Mouse (Mus musculus) 416B (cell line): Measurements from ENCODE around the gene Edc3.
A peak's percentile ranks its signal among the peaks of the same experiment; 100 is the strongest.
"Not testable (repeated sequence)": the region's sequence is repeated elsewhere in the genome, so short reads cannot be mapped to it uniquely, and the experiment has no call there.

Source experiments
- DNase-seq: peaks from one replicate; pipeline ENCODE4 v3.0.0; 2011; ENCODE audit warnings: low read depth

Gene Edc3

DNA sequence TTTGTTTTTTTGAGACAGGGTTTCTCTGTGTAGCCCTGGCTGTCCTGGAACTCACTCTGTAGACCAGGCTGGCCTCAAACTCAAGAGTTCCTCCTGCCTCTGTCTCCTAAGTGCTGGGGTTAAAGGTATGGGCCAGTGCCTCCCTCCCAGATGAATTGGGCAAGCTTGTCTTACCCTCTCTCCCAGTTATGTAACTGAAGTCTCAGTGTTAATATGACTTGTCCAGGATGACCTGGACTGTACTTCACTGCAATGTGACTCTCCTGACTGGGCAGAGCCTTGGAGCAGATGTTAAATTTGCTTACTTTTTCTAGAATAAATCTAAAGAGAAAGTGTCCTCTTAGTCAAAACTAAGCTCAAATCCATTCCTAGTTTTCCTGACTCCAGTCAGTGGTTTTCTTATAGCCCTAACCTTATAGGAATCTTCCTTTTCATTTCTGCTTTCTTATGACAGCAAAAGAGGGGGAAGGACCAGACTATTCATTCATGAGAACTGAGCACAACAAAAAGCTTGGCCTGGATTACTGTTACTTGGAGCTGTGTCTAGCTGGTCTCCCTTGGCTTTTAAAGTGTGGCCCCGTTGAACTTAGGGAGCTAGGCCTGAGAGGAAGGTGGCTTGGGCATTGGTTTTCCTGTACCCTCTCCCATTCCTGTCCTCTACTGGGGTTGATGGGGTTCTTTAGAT lies 9.7 kb upstream of the Edc3 start:
- peak; percentile 40 for DNase-seq

- no peak for DNase-seq
These were observed 1.8 kb upstream of the Edc3 start for GRCm38 (mm10) chr9:57706496-57706895.

DNA sequence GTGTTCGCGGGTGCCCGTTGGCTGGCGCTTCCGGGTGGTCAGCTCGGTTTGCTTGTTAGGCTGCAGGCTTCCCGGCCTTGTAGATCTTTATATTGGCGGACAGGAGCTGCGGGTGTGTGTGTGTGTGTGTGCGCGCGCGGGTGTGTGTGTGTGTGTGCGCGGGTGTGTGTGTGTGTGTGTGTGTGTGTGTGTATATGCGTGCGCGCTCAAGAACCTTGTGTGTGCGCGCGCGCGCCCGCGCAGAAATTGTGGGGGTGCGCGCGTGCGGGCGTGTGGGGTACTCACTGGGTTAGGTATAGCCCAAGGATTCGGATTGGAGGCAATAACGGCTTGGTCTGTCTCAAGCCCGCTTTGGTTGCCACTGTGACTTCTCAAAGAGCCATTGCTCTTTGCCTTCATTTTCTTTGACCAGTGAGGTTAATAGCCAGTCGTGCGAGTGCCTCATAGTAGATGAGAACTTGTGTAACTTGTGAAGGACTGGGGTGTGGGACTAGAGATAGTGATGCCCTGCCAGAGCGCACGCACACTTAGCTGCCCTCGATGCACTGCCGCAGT lies 457 bp downstream of the Edc3 start:
- no peak for DNase-seq

DNA sequence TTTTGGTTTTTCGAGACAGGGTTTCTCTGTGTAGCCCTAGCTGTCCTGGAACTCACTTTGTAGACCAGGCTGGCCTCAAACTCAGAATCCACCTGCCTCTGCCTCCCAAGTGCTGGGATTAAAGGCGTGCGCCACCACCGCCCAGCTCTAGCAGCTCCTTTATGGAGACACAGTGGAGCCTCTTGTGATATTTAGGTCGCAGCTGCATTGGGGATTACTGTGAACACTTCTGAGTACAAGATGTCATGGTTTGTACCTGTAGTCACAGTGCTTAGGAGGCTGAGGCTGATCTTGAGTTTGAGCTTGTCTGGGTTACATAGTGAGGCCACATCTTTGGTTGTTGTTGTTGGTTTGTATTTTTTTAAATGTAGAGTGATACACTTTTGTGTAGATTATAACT lies 1.9 kb downstream of the Edc3 start:
- not testable (repeated sequence) for DNase-seq

DNA sequence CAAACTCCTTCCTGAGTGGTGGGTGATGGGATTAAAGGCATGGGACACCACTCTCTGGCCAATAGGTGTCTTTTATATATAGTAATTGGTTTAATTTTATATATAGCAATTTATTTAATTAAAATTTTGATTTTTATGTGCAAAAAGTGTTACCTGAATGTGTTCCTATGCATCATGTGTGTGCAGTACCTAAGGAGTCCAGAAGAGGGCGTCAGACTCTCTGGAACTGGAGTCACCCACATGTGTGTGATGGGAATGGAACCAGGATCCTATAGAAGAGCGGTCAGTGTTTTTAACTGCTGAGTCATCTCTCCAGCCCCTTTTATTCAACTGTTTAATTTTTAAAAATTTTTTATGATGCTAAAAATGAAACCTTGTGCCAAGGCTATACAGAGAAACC lies 3.9 kb downstream of the Edc3 start:
- DNase-seq: peak; percentile 17

GRCm38 (mm10) chr9:57718408-57718807 lies 10.1 kb downstream of the Edc3 start:
- DNase-seq: no peak

DNA sequence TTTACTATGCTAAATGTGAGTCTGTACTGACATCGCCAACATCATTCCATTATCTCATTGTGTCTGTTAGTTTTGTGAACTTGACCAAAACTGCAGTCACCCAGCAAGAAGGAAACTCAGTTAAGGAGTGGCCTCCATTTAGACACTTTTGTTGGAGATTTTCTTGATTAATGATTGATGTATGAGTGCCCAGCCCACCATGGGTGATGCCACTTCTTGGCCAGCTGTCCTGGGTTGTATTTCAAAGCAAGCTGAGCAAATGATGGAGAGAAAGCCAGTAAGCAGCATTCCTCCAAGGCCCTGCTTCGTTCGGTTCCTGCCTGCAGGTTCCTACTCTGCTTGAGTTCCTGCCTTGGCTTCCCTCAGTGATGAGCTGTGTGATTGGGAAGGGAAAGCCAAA lies 12.4 kb downstream of the Edc3 start:
- DNase-seq: no peak

DNA sequence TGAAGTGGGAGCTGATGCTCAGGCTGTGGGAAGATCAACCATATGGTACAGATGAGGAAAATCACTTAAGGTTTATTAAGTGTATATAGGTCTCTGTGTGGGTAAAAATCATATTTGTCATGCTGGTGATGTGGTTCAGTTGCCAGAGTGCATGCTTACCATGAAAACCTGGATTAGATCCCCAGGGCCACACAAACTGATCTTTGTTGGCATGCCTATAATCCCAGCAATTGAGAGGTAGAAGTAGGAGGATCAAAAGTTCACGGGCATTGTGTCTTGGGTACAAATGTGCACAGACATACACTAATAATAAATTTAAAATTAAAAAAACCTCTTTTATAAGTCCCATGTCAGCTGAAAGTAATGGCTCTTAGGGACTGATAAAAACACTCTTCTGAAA lies 14.0 kb downstream of the Edc3 start:
- no peak for DNase-seq

DNA sequence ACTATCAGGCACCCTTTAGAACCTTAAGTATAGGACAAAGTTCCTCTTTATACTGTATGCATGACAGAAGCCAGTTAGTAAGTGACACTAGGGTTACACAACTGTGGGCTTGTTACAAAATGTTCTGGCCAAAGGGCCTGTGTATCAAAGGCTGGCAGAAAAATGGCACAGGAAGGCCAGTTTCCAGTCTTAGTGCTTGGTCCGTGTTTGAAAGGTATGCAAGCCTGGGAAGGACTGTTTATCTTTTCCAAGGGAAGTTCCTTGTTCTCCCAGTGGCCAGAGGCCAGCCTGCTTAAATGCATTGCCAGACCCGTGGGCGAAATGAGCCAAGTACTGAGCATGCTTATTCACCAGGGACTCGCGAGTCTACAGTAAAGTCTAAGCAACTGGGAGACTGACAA lies 15.0 kb downstream of the Edc3 start:
- peak; percentile 72 for DNase-seq

- DNase-seq: no peak
These were observed 15.5 kb downstream of the Edc3 start for GRCm38 (mm10) chr9:57723796-57724195.

GRCm38 (mm10) chr9:57724701-57725100 lies 16.4 kb downstream of the Edc3 start:
- no peak for DNase-seq

- DNase-seq: peak; percentile 17
These were observed 20.0 kb downstream of the Edc3 start for GRCm38 (mm10) chr9:57728312-57728711.

- no peak for DNase-seq
These were observed 25.3 kb downstream of the Edc3 start for GRCm38 (mm10) chr9:57733606-57734005.

DNA sequence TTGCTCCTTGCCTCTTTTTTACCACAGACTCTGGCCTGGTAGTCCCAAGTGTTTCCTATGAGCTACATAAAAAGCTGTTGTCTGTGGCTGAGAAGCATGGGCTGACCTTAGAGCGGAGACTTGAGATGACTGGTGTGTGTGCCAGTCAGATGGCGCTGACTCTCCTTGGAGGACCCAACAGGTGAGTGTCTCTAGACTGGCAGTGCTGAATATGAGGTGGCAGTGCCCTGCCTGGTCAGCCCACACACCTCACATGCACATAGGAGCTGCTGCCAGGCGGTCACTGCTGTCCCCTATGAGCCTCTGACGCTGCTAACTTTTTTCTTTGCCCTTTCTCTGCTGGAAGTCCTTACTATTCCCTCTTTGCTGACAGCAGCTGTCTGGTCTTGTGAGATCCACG lies 31.5 kb downstream of the Edc3 start:
- no peak for DNase-seq

GRCm38 (mm10) chr9:57744462-57745091 lies 36.2 kb downstream of the Edc3 start:
- DNase-seq: peak; percentile 82

DNA sequence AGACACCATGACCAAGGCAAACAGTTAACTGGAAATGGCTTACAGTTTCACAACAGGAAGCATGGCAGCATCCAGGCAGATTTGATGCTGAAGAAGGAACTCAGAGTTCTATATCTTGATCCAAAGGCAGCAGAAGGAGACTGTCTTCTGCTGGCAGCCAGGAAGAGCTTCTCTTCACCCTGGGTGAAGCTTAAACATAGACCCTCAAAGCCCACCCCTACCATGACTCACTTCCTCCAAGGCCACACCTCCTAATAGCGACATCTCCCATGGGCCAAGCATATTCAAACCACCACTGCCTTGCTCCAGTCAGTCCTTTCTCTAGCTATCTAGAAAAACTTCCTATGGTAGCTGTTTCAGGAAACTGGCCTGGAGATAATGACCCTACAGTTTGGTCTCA lies 38.7 kb downstream of the Edc3 start:
- peak; percentile 57 for DNase-seq

DNA sequence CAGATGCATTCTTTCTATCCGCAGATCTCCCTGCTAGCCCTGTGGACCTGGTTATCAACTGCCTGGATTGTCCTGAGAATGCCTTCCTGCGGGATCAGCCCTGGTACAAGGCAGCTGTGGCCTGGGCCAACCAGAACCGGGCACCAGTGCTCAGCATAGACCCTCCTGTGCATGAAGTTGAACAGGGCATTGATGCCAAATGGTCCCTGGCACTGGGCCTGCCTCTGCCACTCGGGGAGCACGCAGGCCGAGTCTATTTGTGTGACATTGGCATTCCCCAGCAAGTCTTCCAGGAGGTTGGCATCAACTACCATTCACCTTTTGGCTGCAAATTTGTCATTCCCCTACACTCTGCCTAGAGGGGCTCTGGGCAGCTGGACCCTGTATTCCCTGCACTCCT lies 39.8 kb downstream of the Edc3 start:
- no peak for DNase-seq

DNA sequence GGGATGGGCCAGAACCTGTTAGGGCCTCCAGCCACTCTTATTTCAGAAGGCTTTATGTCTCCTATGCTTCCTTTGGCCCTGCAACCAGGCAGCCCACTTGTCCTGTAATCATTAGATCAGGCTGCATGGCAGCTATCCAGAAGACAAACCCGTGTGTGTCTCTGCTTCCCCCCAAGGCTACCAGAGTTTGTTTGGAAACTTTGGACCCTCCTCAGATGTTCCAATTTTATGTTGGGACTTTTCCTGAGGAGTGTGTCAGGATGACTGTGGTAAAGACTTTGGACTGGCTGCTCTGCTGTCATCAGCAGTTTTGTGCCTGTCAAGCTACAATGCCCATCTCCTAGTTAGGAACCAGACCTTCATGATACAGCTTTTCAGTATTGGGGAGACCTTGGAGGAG lies 40.5 kb downstream of the Edc3 start:
- DNase-seq: no peak

DNA sequence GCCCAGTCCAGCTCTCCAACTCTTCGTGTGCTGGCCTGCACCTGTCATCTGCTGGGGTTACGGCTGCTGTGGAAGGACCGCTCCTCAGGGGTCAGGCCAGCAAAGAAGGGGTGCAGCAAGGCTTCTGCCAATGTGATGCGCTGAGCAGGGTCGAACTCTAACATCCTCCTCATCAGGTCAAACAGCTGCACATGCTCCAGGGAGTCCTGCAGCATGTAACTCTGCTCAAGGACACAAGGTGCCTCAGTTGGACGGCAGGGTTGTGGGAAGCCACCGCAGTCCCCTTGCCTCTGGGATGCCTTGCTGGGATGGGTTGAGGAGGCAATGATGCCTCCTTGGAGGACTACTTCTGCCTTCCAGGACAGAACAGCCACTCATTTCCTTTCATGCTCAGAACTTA lies 42.6 kb downstream of the Edc3 start:
- DNase-seq: no peak

GRCm38 (mm10) chr9:57757578-57757977 lies 49.2 kb downstream of the Edc3 start:
- peak; percentile 77 for DNase-seq

DNA sequence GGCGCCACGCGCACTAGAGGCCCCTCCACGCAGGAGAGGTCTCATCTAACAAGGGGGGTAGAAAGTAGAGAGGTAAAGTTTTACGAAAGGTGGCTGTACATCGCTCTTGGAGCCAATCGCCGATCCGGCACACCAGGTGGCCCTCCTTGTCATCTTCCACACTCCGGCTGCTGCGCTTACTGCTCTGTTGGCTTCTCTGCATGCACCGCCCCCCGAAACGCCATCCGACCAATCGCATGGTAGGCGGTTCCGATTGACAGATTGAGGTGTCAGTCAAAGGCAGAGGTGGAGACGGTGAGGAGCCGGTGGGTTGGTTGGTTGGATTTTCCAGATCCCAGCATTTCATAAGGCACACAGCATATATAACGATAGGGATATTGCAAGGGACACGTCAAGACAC lies 50.2 kb downstream of the Edc3 start:
- DNase-seq: no peak

GRCm38 (mm10) chr9:57759289-57759688 lies 50.9 kb downstream of the Edc3 start:
- peak; percentile 80 for DNase-seq

- DNase-seq: no peak
These were observed 52.2 kb downstream of the Edc3 start for GRCm38 (mm10) chr9:57760416-57761146.
